Mouse (Mus musculus) forebrain, embryonic 14.5 days (tissue): ENCODE data around the gene Gmppa. TPM values are rescaled to one million over a fixed set of nuclear protein-coding genes. Genes with fewer than 3 reads are reported as not detected.

Experiments used
- ATAC-seq: fragments of 200-750 bp; cut with Nextera tagmentation; 2 replicates; pipeline ENCODE4 v1.8.0; 2017; ENCODE audit warnings: mild to moderate bottlenecking, moderate library complexity
- DNase-seq: peaks from one replicate; pipeline ENCODE4 v3.0.0-alpha.2; 2015; ENCODE audit warnings: low spot score
- H3K27ac ChIP-seq: fragments of 300-500 bp; sonication (generic); 2 replicates; pipeline ENCODE4 v1.5.1; 2014; ENCODE audit warnings: low read depth, mild to moderate bottlenecking, control low read depth, low read length, moderate library complexity
- H3K27me3 ChIP-seq: fragments of 300-500 bp; sonication (generic); replicated peaks from 2 replicates; pipeline ENCODE4 v1.6.1; 2014; ENCODE audit warnings: low read length, control low read depth, mixed read lengths; ENCODE audit not compliant: control insufficient read depth, insufficient read depth
- H3K36me3 ChIP-seq: fragments of 300-500 bp; sonication (generic); 2 replicates; pipeline ENCODE4 v1.6.1; 2014; ENCODE audit warnings: low read length, control low read depth; ENCODE audit not compliant: control insufficient read depth, insufficient read depth
- H3K4me1 ChIP-seq: fragments of 300-500 bp; sonication (generic); 2 replicates; pipeline ENCODE4 v1.6.1; 2014; ENCODE audit warnings: antibody characterized with exemption, low read length, control low read depth; ENCODE audit not compliant: control insufficient read depth, insufficient read depth
- H3K4me2 ChIP-seq: fragments of 300-500 bp; sonication (generic); 2 replicates; pipeline ENCODE4 v1.6.1; 2014; ENCODE audit warnings: mild to moderate bottlenecking, control low read depth, low read length
- H3K4me3 ChIP-seq: fragments of 300-500 bp; sonication (generic); 2 replicates; pipeline ENCODE4 v1.5.1; 2014; ENCODE audit warnings: low read depth, low read length, control low read depth
- H3K9ac ChIP-seq: fragments of 300-500 bp; sonication (generic); 2 replicates; pipeline ENCODE4 v1.6.1; 2014; ENCODE audit warnings: mild to moderate bottlenecking, low read length, control low read depth, moderate library complexity
- H3K9me3 ChIP-seq: fragments of 300-500 bp; sonication (generic); replicated peaks from 2 replicates; pipeline ENCODE4 v1.6.1; 2016; ENCODE audit warnings: low read length, control low read depth, mixed read lengths; ENCODE audit not compliant: control insufficient read depth
- WGBS: fragments of 180-500 bp; shearing (Covaris S2); extraction: QIAGEN DNeasy Blood & Tissue Kit; methylation state at CpG from one replicate; pipeline ENCODE4 v1.1.7; 2014; 5-methylcytosine and 5-hydroxymethylcytosine counted together
- polyA plus RNA-seq: library from polyadenylated mRNA; unstranded; fragments of >200 nt; fragmentation: Nextera tagmentation; extraction: Ambion mirVana; gene quantifications from 2 replicates; pipeline ENCODE4 v1.2.1, GENCODE M21; 2014

Gene Gmppa
- polyA plus RNA-seq, 1 experiment from 2014 or later = 72.4 TPM

DNA sequence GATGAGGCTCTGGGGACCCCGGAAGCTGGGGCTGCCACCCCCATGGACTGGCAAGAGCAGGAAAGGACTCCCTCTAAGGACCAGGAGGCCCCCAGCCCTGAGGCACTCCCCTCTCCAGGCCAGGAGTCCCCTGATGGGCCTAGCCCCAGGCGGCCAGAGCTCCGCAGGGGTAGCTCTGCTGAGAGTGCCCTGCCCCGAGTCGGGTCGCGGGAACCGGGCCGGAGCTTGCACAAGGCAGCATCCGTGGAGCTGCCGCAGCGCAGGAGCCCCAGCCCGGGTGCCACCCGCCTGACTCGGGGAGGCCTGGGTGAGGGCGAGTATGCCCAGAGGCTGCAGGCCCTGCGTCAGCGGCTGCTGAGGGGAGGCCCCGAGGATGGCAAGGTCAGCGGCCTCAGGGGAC, 13.9 kb upstream of the Gmppa start:
- no peaks in the 10 kb centered on the region for H3K36me3 ChIP-seq
- no peaks in the 10 kb centered on the region for H3K9me3 ChIP-seq
- no peak overlapping the region for H3K27ac ChIP-seq
- no peak overlapping the region; the same call in 1 of the 2 replicates for H3K9ac ChIP-seq
- DNase-seq = no peak
- H3K27me3 ChIP-seq = peaks cover 50% of the 10 kb centered on the region
- no peak for ATAC-seq
- 0 out of 2 replicates have a peak overlapping the region, but pooled peaks have one; percentile 55 for H3K4me2 ChIP-seq
- WGBS = 4% methylated on average over 20 of the region's 20 CpGs
- H3K4me1 ChIP-seq = peaks cover 11% of the 10 kb centered on the region
- 0 out of 2 replicates have a peak overlapping the region, but pooled peaks have one; percentile 28 for H3K4me3 ChIP-seq

DNA sequence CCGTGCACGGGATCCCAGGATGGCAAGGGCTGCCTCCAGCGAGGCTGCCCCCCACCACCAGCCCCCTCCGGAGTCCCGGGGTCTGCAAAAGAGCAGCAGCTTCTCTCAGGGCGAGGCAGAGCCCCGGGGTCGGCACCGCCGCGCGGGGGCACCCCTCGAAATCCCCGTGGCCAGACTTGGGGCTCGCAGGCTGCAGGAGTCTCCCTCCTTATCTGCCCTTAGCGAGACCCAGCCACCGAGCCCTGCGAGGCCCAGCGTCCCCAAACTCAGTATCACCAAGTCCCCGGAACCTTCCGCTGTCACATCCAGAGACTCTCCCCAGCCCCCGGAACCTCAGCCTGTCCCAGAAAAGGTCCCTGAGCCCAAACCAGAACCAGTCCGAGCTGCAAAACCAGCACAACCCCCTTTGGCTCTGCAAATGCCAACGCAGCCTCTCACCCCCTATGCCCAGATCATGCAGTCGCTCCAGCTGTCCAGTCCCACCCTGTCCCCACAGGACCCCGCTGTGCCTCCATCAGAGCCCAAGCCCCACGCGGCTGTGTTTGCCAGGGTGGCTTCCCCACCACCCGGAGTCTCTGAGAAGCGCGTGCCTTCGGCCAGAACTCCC, 13.4 kb upstream of the Gmppa start:
- Histone ChIP-seq H3K4me3 (peak overlapping the region; percentile 28), H3K36me3 (no peaks in the 10 kb centered on the region), H3K4me1 (peaks cover 11% of the 10 kb centered on the region), H3K9ac (peak overlapping the region; percentile 45), H3K9me3 (no peaks in the 10 kb centered on the region), H3K27me3 (peaks cover 50% of the 10 kb centered on the region), H3K4me2 (peak overlapping the region; percentile 55), H3K27ac (no peak overlapping the region)
- 2% methylated on average over 31 of the region's 32 CpGs for WGBS
- DNase-seq (no peak), ATAC-seq (no peak)

- Histone ChIP-seq H3K9me3 (no peaks in the 10 kb centered on the region), H3K4me1 (peaks cover 11% of the 10 kb centered on the region), H3K4me3 (peak overlapping the region; percentile 28), H3K36me3 (no peaks in the 10 kb centered on the region), H3K4me2 (peak overlapping the region; percentile 55), H3K9ac (peak overlapping the region; percentile 45), H3K27me3 (peaks cover 50% of the 10 kb centered on the region), H3K27ac (no peak overlapping the region)
- peak; percentile 42 for ATAC-seq
- no peak for DNase-seq
- 1% methylated on average over 56 of the region's 71 CpGs for WGBS
Observed at GRCm38 (mm10) chr1:75422823-75423471, 12.8 kb upstream of the Gmppa start.

GRCm38 (mm10) chr1:75423780-75424390, 11.8 kb upstream of the Gmppa start:
- WGBS = 22% methylated on average over 11 of the region's 11 CpGs
- DNase-seq = no peak

GRCm38 (mm10) chr1:75425796-75426471, 9.8 kb upstream of the Gmppa start:
- DNase-seq = peak; percentile 71

More at GRCm38 (mm10) chr1:75423780-75424390, 11.8 kb upstream of the Gmppa start:
- Histone ChIP-seq H3K9ac (no peak overlapping the region), H3K27ac (no peak overlapping the region), H3K4me1 (peaks cover 11% of the 10 kb centered on the region), H3K9me3 (no peaks in the 10 kb centered on the region), H3K4me3 (no peak overlapping the region), H3K36me3 (no peaks in the 10 kb centered on the region), H3K27me3 (peaks cover 50% of the 10 kb centered on the region), H3K4me2 (no peak overlapping the region)
- ATAC-seq = no peak

DNA sequence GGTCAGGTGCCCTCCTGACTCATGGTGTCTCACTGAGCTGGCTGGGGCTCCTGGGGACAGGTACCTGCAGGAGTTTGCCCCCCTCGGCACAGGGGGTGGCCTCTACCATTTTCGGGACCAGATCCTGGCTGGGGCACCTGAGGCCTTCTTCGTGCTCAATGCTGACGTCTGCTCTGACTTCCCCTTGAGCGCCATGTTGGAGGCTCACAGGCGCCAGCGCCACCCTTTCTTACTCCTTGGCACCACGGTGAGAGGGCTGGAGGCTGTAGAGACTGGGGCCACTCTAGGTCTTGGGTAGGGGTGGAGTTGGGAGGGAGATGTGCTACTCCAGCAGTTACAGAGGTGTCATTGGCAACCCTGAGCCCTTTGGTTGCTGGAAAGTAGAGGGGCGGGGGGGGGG, 3.1 kb downstream of the Gmppa start:
- Histone ChIP-seq H3K27ac (no peak overlapping the region), H3K4me1 (peaks cover 19% of the 10 kb centered on the region)
- no peak for ATAC-seq

More at GRCm38 (mm10) chr1:75425796-75426471, 9.8 kb upstream of the Gmppa start:
- Histone ChIP-seq H3K27ac (no peak overlapping the region), H3K4me1 (peaks cover 11% of the 10 kb centered on the region), H3K9ac (no peak overlapping the region), H3K36me3 (no peaks in the 10 kb centered on the region), H3K27me3 (peaks cover 42% of the 10 kb centered on the region), H3K9me3 (no peaks in the 10 kb centered on the region), H3K4me2 (no peak overlapping the region), H3K4me3 (no peak overlapping the region)
- 38% methylated on average over 10 of the region's 10 CpGs for WGBS
- ATAC-seq = no peak

GRCm38 (mm10) chr1:75440661-75441060, 4.9 kb downstream of the Gmppa start:
- no peak overlapping the region for H3K4me2 ChIP-seq
- no peaks in the 10 kb centered on the region for H3K36me3 ChIP-seq
- 94% methylated on average over 7 of the region's 7 CpGs for WGBS
- no peak overlapping the region for H3K9ac ChIP-seq
- H3K4me3 ChIP-seq = no peak overlapping the region
- ATAC-seq (no peak), DNase-seq (no peak)
- H3K9me3 ChIP-seq = no peaks in the 10 kb centered on the region
- peaks cover 36% of the 10 kb centered on the region for H3K4me1 ChIP-seq
- H3K27me3 ChIP-seq = no peaks in the 10 kb centered on the region
- H3K27ac ChIP-seq = no peak overlapping the region

More for the DNA sequence above, 3.1 kb downstream of the Gmppa start:
- Histone ChIP-seq H3K4me3 (no peak overlapping the region), H3K4me2 (no peak overlapping the region), H3K27me3 (no peaks in the 10 kb centered on the region), H3K9me3 (no peaks in the 10 kb centered on the region), H3K9ac (no peak overlapping the region), H3K36me3 (no peaks in the 10 kb centered on the region)
- 81% methylated on average over 8 of the region's 9 CpGs for WGBS
- DNase-seq = no peak

GRCm38 (mm10) chr1:75441471-75441996, 5.8 kb downstream of the Gmppa start:
- Histone ChIP-seq H3K27ac (no peak overlapping the region), H3K4me1 (peaks cover 41% of the 10 kb centered on the region), H3K4me3 (no peak overlapping the region), H3K36me3 (no peaks in the 10 kb centered on the region), H3K9me3 (no peaks in the 10 kb centered on the region), H3K9ac (no peak overlapping the region), H3K27me3 (no peaks in the 10 kb centered on the region), H3K4me2 (no peak overlapping the region)
- WGBS = 87% methylated on average over 15 of the region's 15 CpGs
- ATAC-seq (no peak), DNase-seq (no peak)
